Mouse (Mus musculus): Measurements from ENCODE around the gene Cdk5rap3. TPM values are rescaled to one million over a fixed set of nuclear protein-coding genes. Genes with fewer than 3 reads are reported as not detected.
A peak's percentile ranks its signal among the peaks of the same experiment; 100 is the strongest.

The Cdk5rap3 gene
- polyA plus RNA-seq, 1 experiment: 45.8 TPM

GRCm38 (mm10) chr11:96901332-96901731 is 15.0 kb downstream of the Cdk5rap3 start:
- no peak for DNase-seq (ENCODE audit: extremely low spot score in 1 of 2, low spot score in 1 of 2)

DNA sequence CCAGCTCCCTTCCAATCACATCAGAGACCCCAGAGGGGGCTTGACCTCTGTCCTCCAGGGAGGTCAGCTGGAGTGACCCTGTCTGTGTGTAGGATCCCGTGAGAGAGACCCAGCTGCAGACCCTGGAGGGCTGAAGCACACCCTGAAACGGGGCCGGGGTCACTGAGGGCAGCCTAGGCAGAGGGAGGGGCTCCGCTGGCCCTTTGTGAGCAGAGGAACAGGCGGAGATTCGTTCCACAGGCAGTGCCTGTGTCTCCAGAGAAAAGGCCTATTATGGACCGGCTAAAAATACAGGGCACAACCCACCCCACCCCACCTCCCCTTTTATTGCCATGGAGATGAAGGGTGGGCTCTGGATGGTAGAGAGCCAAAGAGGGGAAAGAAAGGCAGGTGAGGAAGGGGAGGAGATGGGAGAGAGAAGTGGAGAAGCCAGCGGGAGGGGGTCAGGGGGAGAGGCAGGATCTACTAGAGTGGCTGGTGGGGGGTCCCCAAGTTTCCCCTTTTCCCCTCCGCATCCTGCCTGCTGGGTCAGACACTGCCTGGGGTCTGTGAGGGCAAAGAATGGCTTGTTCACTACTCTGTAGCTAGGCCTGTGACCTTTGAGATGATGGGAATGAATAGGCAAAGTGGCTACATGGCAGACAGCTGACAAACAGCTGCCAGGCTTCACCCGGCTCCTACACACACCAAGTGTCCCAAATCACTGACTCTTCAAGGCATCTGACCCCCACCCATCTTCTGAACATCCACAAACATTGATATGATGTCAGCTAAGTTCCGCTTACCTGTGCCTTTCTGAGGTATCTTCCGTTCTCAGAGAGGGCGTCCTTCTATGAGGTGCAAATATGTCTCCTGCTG is 16.6 kb downstream of the Cdk5rap3 start:
- no peak for DNase-seq (ENCODE audit: extremely low spot score in 1 of 2, low spot score in 1 of 2)

DNA sequence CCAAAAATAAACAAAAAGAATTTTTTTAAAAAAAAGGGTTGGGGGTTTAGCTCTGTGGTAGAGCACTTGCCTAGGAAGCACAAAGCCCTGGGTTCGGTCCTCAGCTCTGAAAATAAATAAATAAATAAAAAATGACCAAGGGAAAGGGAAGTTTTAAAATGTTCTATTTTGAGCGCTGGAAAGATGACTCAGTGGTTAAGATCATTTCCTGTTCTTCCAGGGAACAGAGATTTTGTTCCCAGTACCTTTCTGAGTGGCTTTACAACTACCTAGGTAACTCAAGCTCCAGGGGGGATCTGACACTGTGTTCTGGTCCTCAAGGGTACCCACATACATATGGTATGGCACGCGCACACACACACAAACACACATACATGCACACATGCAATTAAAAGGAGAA is 20.4 kb downstream of the Cdk5rap3 start:
- no peak for DNase-seq (ENCODE audit: extremely low spot score in 1 of 2, low spot score in 1 of 2)

GRCm38 (mm10) chr11:96893203-96893842 is 23.0 kb downstream of the Cdk5rap3 start:
- DNase-seq (ENCODE audit: extremely low spot score in 1 of 2, low spot score in 1 of 2): no peak

- no peak for DNase-seq (ENCODE audit: extremely low spot score in 1 of 2, low spot score in 1 of 2)
Measured at GRCm38 (mm10) chr11:96891784-96892527, 24.3 kb downstream of the Cdk5rap3 start.

- DNase-seq (ENCODE audit: extremely low spot score in 1 of 2, low spot score in 1 of 2): no peak
Measured at GRCm38 (mm10) chr11:96886942-96887546, 29.3 kb downstream of the Cdk5rap3 start.

DNA sequence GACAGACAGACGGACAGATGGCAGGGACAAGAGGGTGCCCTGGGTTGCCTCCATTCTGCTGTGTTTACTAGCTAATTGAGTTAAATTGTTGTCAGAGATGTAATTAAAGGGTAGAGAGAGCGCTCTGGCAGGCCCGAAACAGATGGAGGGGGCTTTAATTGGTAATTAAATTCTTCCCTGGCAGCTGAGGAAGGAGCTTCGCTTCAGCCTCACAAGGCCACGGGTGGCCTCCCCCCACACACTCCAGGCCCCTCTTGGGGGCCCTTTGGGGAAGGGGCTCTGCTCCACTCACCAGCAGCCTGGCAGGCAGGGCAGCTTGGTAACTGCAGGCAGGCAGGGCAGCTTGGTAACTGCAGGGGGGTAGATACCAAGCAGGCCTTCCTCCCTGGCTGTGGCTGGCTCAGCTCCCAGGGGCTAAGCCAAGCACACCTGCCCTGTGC is 30.4 kb downstream of the Cdk5rap3 start:
- DNase-seq (ENCODE audit: extremely low spot score in 1 of 2, low spot score in 1 of 2): no peak

DNA sequence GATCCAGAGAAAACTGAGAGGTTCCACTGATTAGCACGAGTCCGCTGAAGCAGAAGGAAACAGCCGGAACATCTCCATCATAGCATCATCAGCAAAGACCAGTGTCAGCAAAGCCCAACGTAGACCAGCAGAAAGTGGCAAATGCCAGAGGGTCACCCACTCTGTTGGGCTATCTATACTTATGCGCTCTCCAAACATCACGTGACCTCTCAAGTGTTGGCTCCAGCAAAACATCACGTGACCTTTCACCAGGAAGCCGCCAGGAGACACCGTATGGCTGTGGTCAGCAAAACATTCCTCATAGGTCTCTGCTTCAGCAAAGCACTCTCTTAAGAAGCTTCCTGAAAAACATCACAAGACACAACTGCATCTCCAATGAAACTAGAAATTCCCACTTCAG is 36.0 kb downstream of the Cdk5rap3 start:
- DNase-seq (ENCODE audit: extremely low spot score in 1 of 2, low spot score in 1 of 2): no peak

DNA sequence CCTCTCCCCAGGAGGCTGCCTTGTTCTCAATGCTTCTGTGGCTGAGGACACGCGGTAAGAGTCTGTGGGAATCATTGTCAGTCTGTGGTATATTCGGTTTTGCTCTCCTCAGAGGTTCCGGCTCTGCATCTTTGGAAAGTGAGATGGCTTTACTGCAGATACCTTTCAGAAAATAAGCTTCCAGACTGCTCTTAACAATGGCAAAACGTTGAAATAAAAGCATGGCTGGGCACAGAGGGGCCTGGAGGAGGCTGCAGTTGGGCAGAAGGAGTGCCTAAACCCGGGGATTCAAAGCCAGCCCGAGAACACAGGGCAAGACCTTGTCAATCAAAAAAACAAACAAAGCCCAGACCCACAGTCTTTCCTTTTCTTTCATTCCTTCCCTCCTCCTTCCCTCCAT is 36.9 kb downstream of the Cdk5rap3 start:
- no peak for DNase-seq (ENCODE audit: extremely low spot score in 1 of 2, low spot score in 1 of 2)

GRCm38 (mm10) chr11:96878715-96879114 is 37.6 kb downstream of the Cdk5rap3 start:
- DNase-seq (ENCODE audit: extremely low spot score in 1 of 2, low spot score in 1 of 2): no peak

DNA sequence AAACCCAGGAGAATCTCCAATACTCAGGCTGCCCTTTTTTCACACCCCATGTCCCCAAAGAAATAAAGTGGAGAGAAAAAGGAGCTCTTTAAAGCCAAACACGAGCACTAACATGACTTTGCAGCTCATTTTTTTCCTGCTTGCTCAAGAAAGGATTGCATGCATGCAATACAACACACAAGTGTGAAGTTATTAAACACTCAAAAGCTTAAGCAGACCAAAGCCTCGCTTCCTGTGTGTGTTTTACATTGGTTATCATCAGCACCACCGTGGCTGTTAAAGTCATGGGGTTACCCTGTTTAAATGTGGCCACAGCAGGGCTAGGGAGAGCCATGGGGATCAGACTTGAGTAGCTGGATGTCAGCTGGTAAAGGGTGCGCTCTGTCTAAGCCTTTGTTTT is 39.2 kb downstream of the Cdk5rap3 start:
- no peak for DNase-seq (ENCODE audit: extremely low spot score in 1 of 2, low spot score in 1 of 2)

GRCm38 (mm10) chr11:96876300-96877040 is 39.8 kb downstream of the Cdk5rap3 start:
- peak in 1 of 2 experiments; percentile 49 for DNase-seq (ENCODE audit: extremely low spot score in 1 of 2, low spot score in 1 of 2)

DNA sequence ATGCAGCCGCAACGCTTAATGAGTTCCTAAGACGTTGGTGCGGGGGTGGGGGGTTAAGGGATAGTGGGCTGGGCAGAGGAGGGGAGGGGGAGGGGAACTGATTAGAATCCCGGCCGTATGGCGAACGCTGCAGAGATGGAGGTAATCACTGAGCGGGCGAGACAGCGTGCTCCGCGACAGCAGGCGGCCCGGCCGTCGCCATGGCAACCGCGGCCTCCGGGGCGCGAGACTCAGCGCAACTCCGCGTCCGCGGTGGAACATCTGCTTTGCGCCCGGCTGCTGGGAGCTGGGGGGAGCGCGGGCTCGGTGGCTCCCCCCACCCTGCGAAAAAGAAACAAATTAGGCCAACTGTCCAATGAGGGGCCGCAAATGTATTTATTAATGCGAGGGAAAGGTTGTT is 40.6 kb downstream of the Cdk5rap3 start:
- DNase-seq (ENCODE audit: extremely low spot score in 1 of 2, low spot score in 1 of 2): peak; percentile 58 to 87

- DNase-seq (ENCODE audit: extremely low spot score in 1 of 2, low spot score in 1 of 2): no peak
Measured at GRCm38 (mm10) chr11:96875270-96875669, 41.0 kb downstream of the Cdk5rap3 start.

DNA sequence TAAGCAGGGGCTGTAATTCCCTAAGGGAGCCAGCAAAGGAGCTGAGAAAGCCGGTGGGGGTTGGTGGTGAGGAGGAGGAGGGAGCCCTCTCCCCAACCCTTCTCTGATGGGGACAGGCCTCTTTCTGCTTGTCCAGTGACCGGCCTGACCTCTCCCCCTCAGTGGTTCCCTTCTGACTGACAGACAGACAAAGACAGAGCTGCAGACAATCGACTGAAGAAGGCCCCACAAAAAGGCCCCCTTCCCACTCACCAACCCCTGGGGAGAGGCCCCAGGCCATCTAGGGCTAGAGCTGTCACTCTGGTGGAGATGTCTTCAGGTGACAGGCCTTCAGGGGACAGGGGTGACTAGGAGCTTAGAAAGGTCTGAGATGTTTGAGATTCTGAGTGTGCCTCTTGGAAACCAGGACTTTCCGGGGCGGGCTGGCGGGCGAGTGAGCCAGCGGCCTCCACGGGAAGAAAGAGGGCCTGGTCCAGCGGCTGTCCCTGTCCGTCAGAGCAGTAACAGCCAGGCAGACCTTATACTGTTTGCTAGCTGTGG is 42.6 kb downstream of the Cdk5rap3 start:
- DNase-seq (ENCODE audit: extremely low spot score in 1 of 2, low spot score in 1 of 2): peak in 1 of 2 experiments; percentile 15

GRCm38 (mm10) chr11:96872441-96873379 is 43.6 kb downstream of the Cdk5rap3 start:
- peak in 1 of 2 experiments; percentile 45 for DNase-seq (ENCODE audit: extremely low spot score in 1 of 2, low spot score in 1 of 2)

DNA sequence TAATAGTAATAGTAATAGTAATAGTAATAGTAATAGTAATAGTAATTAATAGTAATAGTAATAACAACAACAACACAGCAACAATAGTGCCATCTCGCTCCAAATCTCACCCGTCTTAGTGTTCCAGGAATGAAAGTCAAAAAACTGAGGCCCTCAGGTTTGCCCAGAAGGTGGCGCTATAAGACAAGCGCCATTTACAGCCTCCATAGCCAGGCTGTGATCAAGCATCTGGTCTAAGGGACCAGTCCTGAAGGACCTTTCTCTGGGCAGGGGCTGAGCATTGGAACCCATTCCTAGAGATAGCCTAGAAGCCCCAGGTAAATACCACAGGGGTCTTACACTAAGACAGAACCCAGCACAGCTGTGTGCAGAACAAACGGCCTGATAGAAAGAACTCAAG is 49.1 kb downstream of the Cdk5rap3 start:
- peak in 1 of 2 experiments; percentile 86 for DNase-seq (ENCODE audit: extremely low spot score in 1 of 2, low spot score in 1 of 2)

DNA sequence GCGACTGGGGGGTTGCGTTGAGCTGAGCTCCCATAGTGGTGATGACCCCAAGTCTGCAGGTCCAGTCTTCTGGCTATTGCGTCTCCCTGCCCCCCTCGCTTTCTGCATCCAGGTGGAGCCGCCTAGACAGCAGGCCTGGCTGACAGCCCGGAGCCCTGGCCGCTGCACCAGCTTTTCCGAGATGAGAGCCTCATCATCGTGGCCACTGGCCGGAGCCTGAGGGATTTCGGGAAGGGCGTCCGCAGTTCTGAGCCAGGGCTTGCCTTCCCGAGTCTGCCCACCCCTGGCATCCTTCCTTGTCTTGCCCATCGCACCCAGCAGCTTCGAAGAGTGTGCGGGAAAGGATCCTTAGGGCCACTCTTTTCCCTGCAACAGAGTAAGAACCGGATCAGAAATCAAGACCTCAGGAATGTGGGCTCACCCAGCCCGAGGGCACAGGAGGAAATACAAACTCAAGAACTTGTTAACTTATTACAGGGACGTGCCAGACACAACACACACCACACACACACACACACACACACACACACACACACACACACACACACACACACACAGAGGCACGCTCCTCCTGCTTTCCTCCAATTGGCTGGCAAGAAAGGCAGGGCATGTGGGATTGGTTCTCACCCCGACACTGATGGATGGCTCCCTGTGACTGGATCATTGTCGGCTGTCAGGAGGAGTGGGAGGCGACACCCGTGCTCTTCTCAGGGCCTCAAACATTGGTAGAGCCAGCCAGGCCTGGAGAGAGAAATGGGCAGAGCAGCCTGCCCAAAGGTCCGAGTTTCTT is 52.9 kb downstream of the Cdk5rap3 start:
- DNase-seq (ENCODE audit: extremely low spot score in 1 of 2, low spot score in 1 of 2): peak in 1 of 2 experiments; percentile 30

Data from frontal cortex, adult 2 months (tissue).